Mouse (Mus musculus): Measurements from ENCODE around the gene Banf2.

GRCm38 (mm10) chr2:144045756-144046560, 13.1 kb downstream of the Banf2 start:
- TF ChIP-seq CTCF (IDR thresholded peaks at IDR 0.05 in 2 of 3, conservative IDR thresholded peaks at IDR 0.05 in 1 of 3; ENCODE audit: control insufficient read depth in 1 of 3, insufficient read depth in 1 of 3, low read depth in 2 of 3, low read length in 3 of 3, poor library complexity in 1 of 3, severe bottlenecking in 1 of 3) = no peak
- TF ChIP-seq GATA1 (IDR thresholded peaks at IDR 0.05; ENCODE audit: low read depth, low read length) = no peak
- TF ChIP-seq MAFK (IDR thresholded peaks at IDR 0.05; ENCODE audit: borderline replicate concordance, low read depth, low read length) = no peak
- TF ChIP-seq ELF1 (IDR thresholded peaks at IDR 0.05; ENCODE audit: low read depth, low read length) = no peak
- TF ChIP-seq ZC3H11A (IDR thresholded peaks at IDR 0.05; ENCODE audit: low read depth, low read length) = no peak
- no peak for TF ChIP-seq RAD21 (IDR thresholded peaks at IDR 0.05; ENCODE audit: low read depth, low read length)
- no peak for TF ChIP-seq POLR2A (IDR thresholded peaks at IDR 0.05; ENCODE audit: control insufficient read depth in 1 of 2, insufficient read depth in 1 of 2, low read depth in 1 of 2, low read length in 2 of 2, poor library complexity in 1 of 2)
- no peak for TF ChIP-seq HCFC1 (IDR thresholded peaks at IDR 0.05; ENCODE audit: low read depth, low read length)
- no peak for TF ChIP-seq SMC3 (IDR thresholded peaks at IDR 0.05; ENCODE audit: low read depth, low read length)
- no peak for TF ChIP-seq NELFE (IDR thresholded peaks at IDR 0.05; ENCODE audit: low read depth, low read length)
